Mouse (Mus musculus): ENCODE measurements around the gene Comt.

DNA sequence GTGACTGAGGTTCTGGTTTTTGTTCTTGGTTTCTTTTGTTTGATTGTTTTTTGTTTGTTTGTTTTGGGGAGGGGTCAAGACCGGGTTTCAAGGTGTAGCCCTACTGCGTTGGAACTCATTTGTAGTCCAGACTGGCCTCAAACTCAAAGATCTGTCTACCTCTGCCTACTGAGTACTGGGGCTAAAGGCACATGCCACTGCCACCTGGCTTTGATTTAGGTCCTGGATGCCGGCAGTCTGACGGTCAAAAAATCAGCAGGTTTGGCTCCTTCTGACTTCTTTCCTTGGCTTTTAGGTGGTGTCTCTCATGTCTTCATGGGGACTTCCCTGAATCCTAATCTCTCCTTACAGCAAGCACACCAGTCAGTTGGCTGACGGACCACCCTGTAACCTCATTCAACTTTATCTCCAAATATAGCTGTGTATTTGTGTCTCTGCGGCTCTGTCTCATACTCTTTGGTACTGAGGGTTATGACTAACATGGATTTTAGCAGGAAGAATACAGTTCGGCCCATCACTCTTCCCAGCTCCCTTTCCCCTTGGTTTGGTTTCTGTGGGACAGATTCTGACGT, 4.1 kb upstream of the Comt start:
- no peak for TF ChIP-seq GATA1 (IDR thresholded peaks at IDR 0.05; ENCODE audit: low read length)
- no peak for TF ChIP-seq TAL1 (IDR thresholded peaks at IDR 0.05; ENCODE audit: low read length)
